Mouse (Mus musculus) midbrain, embryonic 12.5 days (tissue): ENCODE measurements around the gene Lamc3. TPM values are rescaled to one million over a fixed set of nuclear protein-coding genes. Genes with fewer than 3 reads are reported as not detected.

Experiments used
- polyA plus RNA-seq: library from polyadenylated mRNA; unstranded; fragments of >200 nt; fragmentation: Nextera tagmentation; extraction: Ambion mirVana; gene quantifications from 2 replicates; pipeline ENCODE4 v1.2.1, GENCODE M21; 2016

The Lamc3 gene
- polyA plus RNA-seq, 1 experiment from 2014 or later, result 14.5 TPM

Other genes starting within 250 kb of the Lamc3 start
- 21.0 and 25.5 TPM in 2 replicates for gene Prdm12, start 247.3 kb upstream of the Lamc3 start, polyA plus RNA-seq
- gene Exosc2, start 216.6 kb upstream of the Lamc3 start, polyA plus RNA-seq, result 61.0 and 63.9 TPM in 2 replicates
- 44.1 and 47.3 TPM in 2 replicates for gene Abl1, start 198.9 kb upstream of the Lamc3 start, polyA plus RNA-seq
- 0.09 and 0.12 TPM in 2 replicates for gene Qrfp, start 76.7 kb upstream of the Lamc3 start, polyA plus RNA-seq
- 5.3 and 6.9 TPM in 2 replicates for gene Fibcd1, start 41.3 kb upstream of the Lamc3 start, polyA plus RNA-seq
- gene Aif1l, start 62.8 kb downstream of the Lamc3 start, polyA plus RNA-seq, result 41.4 and 51.4 TPM in 2 replicates
- 87.2 and 88.7 TPM in 2 replicates for gene Nup214, start 87.1 kb downstream of the Lamc3 start, polyA plus RNA-seq
- gene Fam78a, start 197.6 kb downstream of the Lamc3 start, polyA plus RNA-seq, result 0.79 and 0.97 TPM in 2 replicates
- gene Plpp7, start 208.2 kb downstream of the Lamc3 start, polyA plus RNA-seq, result 8.4 and 9.9 TPM in 2 replicates